Mouse (Mus musculus): ENCODE data around the gene Cdx4. TPM values are rescaled to one million over a fixed set of nuclear protein-coding genes. Genes with fewer than 3 reads are reported as not detected.
A peak's percentile ranks its signal among the peaks of the same experiment; 100 is the strongest.

Gene Cdx4
- polyA plus RNA-seq (2015; fragmentation: Nextera tagmentation; extraction: Ambion mirVana): not detected in 2 replicates

- H3K27ac ChIP-seq (ENCODE audit: low read length): no peak within 1 kb of the TSS
- H3K4me2 ChIP-seq (replicated peaks; ENCODE audit: low read depth, low read length): no peak within 1 kb of the TSS
- ATAC-seq: no peak
- no peak for DNase-seq (ENCODE audit: low spot score)
- 16% methylated on average over 13 of the region's 13 CpGs for WGBS
- H3K4me1 ChIP-seq (ENCODE audit: insufficient read depth, low read depth, low read length): no peaks in the 10 kb centered on the region
- H3K27me3 ChIP-seq (replicated peaks; ENCODE audit: insufficient read depth, low read length): peaks cover 22% of the 10 kb centered on the region; the same call in 1 of the 2 replicates
- TF ChIP-seq EP300 (IDR thresholded peaks at IDR 0.05) (no peak), CTCF (IDR thresholded peaks at IDR 0.05) (no peak)
- no peaks in the 10 kb centered on the region for H3K9me3 ChIP-seq (ENCODE audit: low read length)
- no peak within 1 kb of the TSS for H3K4me3 ChIP-seq (ENCODE audit: low read depth, low read length)
- no peak within 1 kb of the TSS for H3K9ac ChIP-seq (replicated peaks; ENCODE audit: low read depth)
- H3K36me3 ChIP-seq (ENCODE audit: insufficient read depth, low read length): no peaks in the 10 kb centered on the region
Observed at GRCm38 (mm10) chrX:103321146-103321545, at the start of gene Cdx4. Gene Cdx4, plus strand, starts transcription at chrX:103321398.

GRCm38 (mm10) chrX:103274325-103274724, 46.9 kb upstream of the Cdx4 start:
- 77% methylated on average over 4 of the region's 5 CpGs for WGBS
- TF ChIP-seq EP300 (IDR thresholded peaks at IDR 0.05): no peak
- peak; percentile 33 for TF ChIP-seq CTCF (IDR thresholded peaks at IDR 0.05)
- H3K36me3 ChIP-seq (ENCODE audit: insufficient read depth, low read length): no peaks in the 10 kb centered on the region
- no peaks in the 10 kb centered on the region for H3K9me3 ChIP-seq (ENCODE audit: low read length)
- ATAC-seq (no peak), DNase-seq (ENCODE audit: low spot score) (no peak)
- H3K4me2 ChIP-seq (replicated peaks; ENCODE audit: low read depth, low read length): no peak overlapping the region
- no peak overlapping the region for H3K4me3 ChIP-seq (ENCODE audit: low read depth, low read length)
- H3K9ac ChIP-seq (replicated peaks; ENCODE audit: low read depth): no peak overlapping the region
- H3K27me3 ChIP-seq (replicated peaks; ENCODE audit: insufficient read depth, low read length): no peaks in the 10 kb centered on the region
- H3K4me1 ChIP-seq (ENCODE audit: insufficient read depth, low read depth, low read length): no peaks in the 10 kb centered on the region
- H3K27ac ChIP-seq (ENCODE audit: low read length): no peak overlapping the region

- Histone ChIP-seq H3K4me2 (replicated peaks; ENCODE audit: low read depth, low read length) (no peak overlapping the region), H3K9ac (replicated peaks; ENCODE audit: low read depth) (no peak overlapping the region), H3K27ac (ENCODE audit: low read length) (no peak overlapping the region), H3K36me3 (ENCODE audit: insufficient read depth, low read length) (no peaks in the 10 kb centered on the region), H3K4me1 (ENCODE audit: insufficient read depth, low read depth, low read length) (no peaks in the 10 kb centered on the region), H3K27me3 (replicated peaks; ENCODE audit: insufficient read depth, low read length) (no peaks in the 10 kb centered on the region), H3K4me3 (ENCODE audit: low read depth, low read length) (no peak overlapping the region), H3K9me3 (ENCODE audit: low read length) (no peaks in the 10 kb centered on the region)
- no peak for TF ChIP-seq EP300 (IDR thresholded peaks at IDR 0.05)
- TF ChIP-seq CTCF (IDR thresholded peaks at IDR 0.05): no peak
- DNase-seq (ENCODE audit: low spot score) (peak; percentile 19), ATAC-seq (no peak)
- WGBS: 31% methylated on average over 4 of the region's 4 CpGs
Observed at GRCm38 (mm10) chrX:103286899-103287722, 34.1 kb upstream of the Cdx4 start.

GRCm38 (mm10) chrX:103287846-103288377, 33.3 kb upstream of the Cdx4 start:
- TF ChIP-seq CTCF (IDR thresholded peaks at IDR 0.05): no peak
- TF ChIP-seq EP300 (IDR thresholded peaks at IDR 0.05): no peak
- Histone ChIP-seq H3K4me2 (replicated peaks; ENCODE audit: low read depth, low read length) (no peak overlapping the region), H3K4me1 (ENCODE audit: insufficient read depth, low read depth, low read length) (no peaks in the 10 kb centered on the region), H3K27ac (ENCODE audit: low read length) (no peak overlapping the region), H3K9ac (replicated peaks; ENCODE audit: low read depth) (no peak overlapping the region), H3K36me3 (ENCODE audit: insufficient read depth, low read length) (no peaks in the 10 kb centered on the region), H3K4me3 (ENCODE audit: low read depth, low read length) (no peak overlapping the region), H3K9me3 (ENCODE audit: low read length) (no peaks in the 10 kb centered on the region), H3K27me3 (replicated peaks; ENCODE audit: insufficient read depth, low read length) (no peaks in the 10 kb centered on the region)
- ATAC-seq (no peak), DNase-seq (ENCODE audit: low spot score) (no peak)
- WGBS: 27% methylated on average over 10 of the region's 10 CpGs

GRCm38 (mm10) chrX:103288485-103289330, 32.5 kb upstream of the Cdx4 start:
- 16% methylated on average over 25 of the region's 25 CpGs for WGBS
- Histone ChIP-seq H3K9me3 (ENCODE audit: low read length) (no peaks in the 10 kb centered on the region), H3K27me3 (replicated peaks; ENCODE audit: insufficient read depth, low read length) (no peaks in the 10 kb centered on the region), H3K4me3 (ENCODE audit: low read depth, low read length) (no peak overlapping the region), H3K36me3 (ENCODE audit: insufficient read depth, low read length) (no peaks in the 10 kb centered on the region), H3K9ac (replicated peaks; ENCODE audit: low read depth) (no peak overlapping the region), H3K4me2 (replicated peaks; ENCODE audit: low read depth, low read length) (peak overlapping the region; percentile 47), H3K27ac (ENCODE audit: low read length) (no peak overlapping the region), H3K4me1 (ENCODE audit: insufficient read depth, low read depth, low read length) (no peaks in the 10 kb centered on the region)
- DNase-seq (ENCODE audit: low spot score): peak; percentile 49
- TF ChIP-seq EP300 (IDR thresholded peaks at IDR 0.05) (no peak), CTCF (IDR thresholded peaks at IDR 0.05) (no peak)
- ATAC-seq: peak; percentile 50

GRCm38 (mm10) chrX:103298937-103299336, 22.3 kb upstream of the Cdx4 start:
- no peak overlapping the region for H3K4me2 ChIP-seq (replicated peaks; ENCODE audit: low read depth, low read length)
- no peaks in the 10 kb centered on the region; the same call in 1 of the 2 replicates for H3K27me3 ChIP-seq (replicated peaks; ENCODE audit: insufficient read depth, low read length)
- ATAC-seq (no peak), DNase-seq (ENCODE audit: low spot score) (no peak)
- no peak overlapping the region for H3K9ac ChIP-seq (replicated peaks; ENCODE audit: low read depth)
- TF ChIP-seq EP300 (IDR thresholded peaks at IDR 0.05) (no peak), CTCF (IDR thresholded peaks at IDR 0.05) (no peak)
- no peak overlapping the region for H3K27ac ChIP-seq (ENCODE audit: low read length)
- no peaks in the 10 kb centered on the region for H3K9me3 ChIP-seq (ENCODE audit: low read length)
- no peaks in the 10 kb centered on the region for H3K36me3 ChIP-seq (ENCODE audit: insufficient read depth, low read length)
- no peak overlapping the region for H3K4me3 ChIP-seq (ENCODE audit: low read depth, low read length)
- 46% methylated on average over 4 of the region's 4 CpGs for WGBS
- no peaks in the 10 kb centered on the region for H3K4me1 ChIP-seq (ENCODE audit: insufficient read depth, low read depth, low read length)

Measured in lung, postnatal 0 days (tissue).